ENCODE assay signal across 15 mouse cellular contexts in the genomic region with DNA sequence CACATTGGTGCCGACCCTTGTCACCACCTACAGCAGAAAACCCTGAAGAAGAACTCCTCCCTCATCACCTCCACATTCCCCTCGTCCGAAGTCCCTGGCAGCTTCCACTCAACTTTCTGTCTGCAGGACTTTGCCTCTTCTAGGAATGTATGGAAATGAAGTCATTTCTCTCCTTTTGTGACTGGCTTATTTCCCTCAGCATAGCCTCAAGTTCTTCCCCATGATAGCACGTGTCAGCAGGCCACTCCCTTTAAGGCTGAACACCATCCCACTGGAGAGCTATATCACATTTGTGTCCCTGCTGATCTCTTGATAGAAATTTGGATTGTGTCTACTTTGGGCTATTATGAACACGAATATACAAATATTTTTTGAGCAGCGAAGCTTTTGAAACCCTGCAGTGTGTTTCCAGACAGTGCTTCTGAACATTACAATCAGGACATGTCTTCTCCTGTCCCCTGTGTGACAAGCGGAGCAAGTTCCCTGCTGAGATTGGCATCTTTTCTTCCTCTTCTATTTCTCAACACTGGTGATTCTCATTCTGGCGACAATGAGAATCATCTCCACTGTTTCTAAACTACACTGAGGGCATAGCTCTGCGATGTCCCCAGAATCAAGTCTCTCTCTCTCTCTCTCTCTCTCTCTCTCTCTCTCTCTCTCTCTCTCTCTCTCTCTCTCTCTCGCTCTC.
DNase-seq lines count a peak whose midpoint lies in the region; ATAC-seq and TF ChIP-seq lines count a peak whose summit lies in the region.
"Had no signal": no experiment of that assay in that cellular context is flagged by ENCODE, and none has a peak within 500 bp of the region (broad histone marks: within the 10 kb centered on the region; RNA-seq: fewer than 3 reads in every experiment).

No protein-coding gene starts in this region.

- WGBS in hindbrain, postnatal 0 days = 42% methylated on average over 9 of the region's 10 CpGs
- 49% methylated on average over 9 of the region's 10 CpGs for WGBS in hindbrain, embryonic 16.5 days
- WGBS in kidney, embryonic 14.5 days = 71% methylated on average over 9 of the region's 10 CpGs

- H3K9me3 ChIP-seq in hindbrain, postnatal 0 days (ENCODE audit: low read length) = no peaks in the 10 kb centered on the region
- H3K9me3 ChIP-seq in hindbrain, embryonic 16.5 days (ENCODE audit: control insufficient read depth, low read length) = no peaks in the 10 kb centered on the region
- H3K9me3 ChIP-seq in kidney, embryonic 14.5 days (ENCODE audit: control insufficient read depth, low read length) = no peaks in the 10 kb centered on the region
- H3K9me3 ChIP-seq: embryonic facial prominence, embryonic 10.5 days; forebrain, embryonic 15.5 days; heart, embryonic 13.5 days had no signal

- H3K9ac ChIP-seq in hindbrain, postnatal 0 days (replicated peaks; ENCODE audit: low read length) = no peak overlapping the region
- H3K9ac ChIP-seq in hindbrain, embryonic 16.5 days (ENCODE audit: low read depth, low read length) = no peak overlapping the region
- no peak overlapping the region for H3K9ac ChIP-seq in kidney, embryonic 14.5 days (ENCODE audit: low read depth, low read length)
- H3K9ac ChIP-seq: forebrain, embryonic 15.5 days; heart, embryonic 13.5 days had no signal

- H3K27ac ChIP-seq in hindbrain, postnatal 0 days = no peak overlapping the region
- H3K27ac ChIP-seq in hindbrain, embryonic 16.5 days (ENCODE audit: low read depth, low read length) = no peak overlapping the region
- H3K27ac ChIP-seq in kidney, embryonic 14.5 days (ENCODE audit: low read depth, low read length) = no peak overlapping the region
- H3K27ac ChIP-seq: embryonic facial prominence, embryonic 10.5 days; forebrain, embryonic 15.5 days; heart, embryonic 13.5 days had no signal

- ATAC-seq in hindbrain, postnatal 0 days = no peak; the same call in 1 of the 2 replicates
- ATAC-seq in hindbrain, embryonic 16.5 days = no peak
- ATAC-seq in kidney, embryonic 14.5 days (ENCODE audit: low FRiP score, low TSS enrichment) = no peak
- ATAC-seq: forebrain, embryonic 15.5 days had no signal

- no peak overlapping the region for H3K4me2 ChIP-seq in hindbrain, postnatal 0 days (ENCODE audit: low read depth, low read length)
- no peak overlapping the region for H3K4me2 ChIP-seq in hindbrain, embryonic 16.5 days (ENCODE audit: low read length)
- H3K4me2 ChIP-seq in kidney, embryonic 14.5 days (replicated peaks; ENCODE audit: low read depth, low read length) = no peak overlapping the region
- H3K4me2 ChIP-seq: forebrain, embryonic 15.5 days; heart, embryonic 13.5 days had no signal

- DNase-seq in hindbrain, postnatal 0 days (ENCODE audit: low spot score) = peak; percentile 17
- peak; percentile 16 for DNase-seq in kidney, postnatal 14 days
- peak; percentile 11 for DNase-seq in fat pad, adult 2 months (ENCODE audit: extremely low read depth, low read depth, low spot score)
- DNase-seq in yolk sac, embryonic 10.5 days (ENCODE audit: low spot score) = peak; percentile 15
- DNase-seq in layer of hippocampus, postnatal 14 days (ENCODE audit: low spot score in 2 of 2) = no peak
- DNase-seq: adrenal gland, postnatal 10 days; cerebellum, adult 11-12 months; cerebellum, adult 9-11 months; gastrocnemius, postnatal 36 days; heart, postnatal 36 days had no signal

- H3K4me1 ChIP-seq in hindbrain, postnatal 0 days (ENCODE audit: insufficient read depth, low read length) = peaks cover 11% of the 10 kb centered on the region
- H3K4me1 ChIP-seq in hindbrain, embryonic 16.5 days (ENCODE audit: control insufficient read depth, insufficient read depth, low read depth, low read length) = peaks cover 6% of the 10 kb centered on the region; the same call in 1 of the 2 replicates
- H3K4me1 ChIP-seq in kidney, embryonic 14.5 days (ENCODE audit: control insufficient read depth, insufficient read depth, low read length) = no peaks in the 10 kb centered on the region
- H3K4me1 ChIP-seq: embryonic facial prominence, embryonic 10.5 days had no signal

- no peaks in the 10 kb centered on the region for H3K27me3 ChIP-seq in hindbrain, postnatal 0 days (ENCODE audit: insufficient read depth, low read length)
- no peaks in the 10 kb centered on the region for H3K27me3 ChIP-seq in hindbrain, embryonic 16.5 days (replicated peaks; ENCODE audit: control insufficient read depth, insufficient read depth, low read length)
- no peaks in the 10 kb centered on the region for H3K27me3 ChIP-seq in kidney, embryonic 14.5 days (ENCODE audit: control insufficient read depth, insufficient read depth, low read length)
- H3K27me3 ChIP-seq: forebrain, embryonic 15.5 days; heart, embryonic 13.5 days had no signal

- TF ChIP-seq CTCF in hindbrain, postnatal 0 days (IDR thresholded peaks at IDR 0.05; ENCODE audit: low read depth) = no peak

- no peak overlapping the region for H3K4me3 ChIP-seq in hindbrain, postnatal 0 days (ENCODE audit: low read length)
- H3K4me3 ChIP-seq in hindbrain, embryonic 16.5 days (ENCODE audit: low read length) = no peak overlapping the region
- H3K4me3 ChIP-seq in kidney, embryonic 14.5 days (ENCODE audit: low read length) = no peak overlapping the region
- H3K4me3 ChIP-seq: embryonic facial prominence, embryonic 10.5 days; forebrain, embryonic 15.5 days; heart, embryonic 13.5 days had no signal

- no peaks in the 10 kb centered on the region for H3K36me3 ChIP-seq in hindbrain, postnatal 0 days (ENCODE audit: insufficient read depth, low read length)
- H3K36me3 ChIP-seq in hindbrain, embryonic 16.5 days (ENCODE audit: control insufficient read depth, insufficient read depth, low read length) = no peaks in the 10 kb centered on the region
- no peaks in the 10 kb centered on the region for H3K36me3 ChIP-seq in kidney, embryonic 14.5 days (ENCODE audit: control insufficient read depth, insufficient read depth, low read length)
- H3K36me3 ChIP-seq: embryonic facial prominence, embryonic 10.5 days; forebrain, embryonic 15.5 days; heart, embryonic 13.5 days had no signal

Comparison
In these comparisons a context has a peak if more than half of its experiments do, and no peak if none do; other contexts are left out.
1. DNase-seq: peak in hindbrain, postnatal 0 days (single experiment), kidney, postnatal 14 days (single experiment), fat pad, adult 2 months (single experiment) and yolk sac, embryonic 10.5 days (single experiment); none in layer of hippocampus, postnatal 14 days (0 of 2).